Mouse (Mus musculus): ENCODE measurements around the gene Tmem201. TPM values are rescaled to one million over a fixed set of nuclear protein-coding genes. Genes with fewer than 3 reads are reported as not detected.

The Tmem201 gene
- polyA plus RNA-seq, 1 experiment from 2014 or later = 38.7 TPM

DNA sequence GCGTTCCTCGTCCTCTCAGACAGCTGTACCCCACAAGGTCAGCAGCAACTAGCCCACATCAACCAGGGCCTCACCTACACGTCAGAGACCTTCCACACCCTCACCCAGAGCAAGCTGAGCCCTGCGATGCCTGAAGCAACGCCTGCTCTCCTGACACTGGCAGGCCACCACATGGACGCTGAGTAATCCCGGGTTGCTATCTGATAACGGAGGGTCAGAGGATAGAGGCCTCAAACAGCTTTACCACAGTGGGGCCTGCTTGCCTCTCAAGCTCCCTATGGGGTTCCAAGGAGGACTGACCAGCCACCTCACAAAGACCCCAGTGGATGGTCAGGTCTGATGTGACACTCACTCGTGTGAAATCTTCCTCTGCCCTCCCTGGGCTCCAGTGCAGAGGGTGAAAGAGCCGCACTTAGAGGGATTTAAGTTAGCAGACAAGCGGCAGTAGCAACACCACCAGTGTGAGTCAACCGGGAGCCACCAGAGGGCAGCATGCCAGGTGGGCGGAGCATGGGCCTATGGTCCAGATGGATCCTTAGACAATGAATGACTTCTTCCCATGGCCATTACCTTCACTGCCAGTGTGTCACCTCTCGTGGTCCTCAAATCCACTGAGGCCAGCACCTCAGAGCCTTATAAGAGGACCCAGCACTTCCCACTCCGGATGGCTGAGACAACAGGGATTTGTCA, 12.0 kb downstream of the Tmem201 start:
- peaks cover 98% of the 10 kb centered on the region for H3K36me3 ChIP-seq
- no peak overlapping the region for H3K27ac ChIP-seq (replicated peaks)
- H3K27me3 ChIP-seq (ENCODE audit: low read depth, poor library complexity, severe bottlenecking) = no peaks in the 10 kb centered on the region
- 79% methylated on average over 15 of the region's 15 CpGs for WGBS
- H3K4me1 ChIP-seq = peaks cover 22% of the 10 kb centered on the region
- no peak overlapping the region for H3K4me3 ChIP-seq
- no peaks in the 10 kb centered on the region for H3K9me3 ChIP-seq (replicated peaks)
- peak; percentile 65 for DNase-seq (ENCODE audit: low spot score)

DNA sequence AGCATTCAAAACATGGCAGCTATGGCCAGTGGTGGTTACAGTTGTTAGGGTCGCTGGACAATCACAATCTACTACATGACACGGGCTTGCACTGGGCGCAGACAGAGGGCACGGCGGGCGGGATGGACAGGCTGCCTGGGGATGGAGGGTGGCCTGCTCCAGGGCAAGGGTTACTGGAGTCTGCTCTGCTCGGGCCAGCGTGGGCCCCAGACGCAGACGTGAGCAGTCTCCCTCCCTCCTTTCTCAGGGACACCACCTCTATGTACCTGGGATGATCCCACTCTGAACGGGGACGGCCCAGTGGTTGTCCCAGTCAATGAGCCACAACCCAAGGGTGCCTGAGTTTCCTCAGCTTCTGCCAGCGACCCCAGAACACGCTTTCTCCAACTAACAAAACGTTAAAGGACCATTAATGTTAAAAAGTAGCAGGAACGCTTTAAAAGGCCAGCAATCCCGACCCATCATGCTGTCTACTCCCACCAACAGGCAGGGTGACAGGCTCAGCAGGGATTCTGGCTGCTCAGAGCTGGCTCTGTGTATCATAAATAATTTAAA, 12.9 kb downstream of the Tmem201 start:
- no peak for DNase-seq (ENCODE audit: low spot score)
- H3K4me1 ChIP-seq = peaks cover 19% of the 10 kb centered on the region
- H3K27ac ChIP-seq (replicated peaks) = no peak overlapping the region
- H3K9me3 ChIP-seq (replicated peaks) = no peaks in the 10 kb centered on the region
- H3K27me3 ChIP-seq (ENCODE audit: low read depth, poor library complexity, severe bottlenecking) = no peaks in the 10 kb centered on the region
- H3K36me3 ChIP-seq = peaks cover 99% of the 10 kb centered on the region
- no peak overlapping the region for H3K4me3 ChIP-seq
- 94% methylated on average over 17 of the region's 17 CpGs for WGBS

DNA sequence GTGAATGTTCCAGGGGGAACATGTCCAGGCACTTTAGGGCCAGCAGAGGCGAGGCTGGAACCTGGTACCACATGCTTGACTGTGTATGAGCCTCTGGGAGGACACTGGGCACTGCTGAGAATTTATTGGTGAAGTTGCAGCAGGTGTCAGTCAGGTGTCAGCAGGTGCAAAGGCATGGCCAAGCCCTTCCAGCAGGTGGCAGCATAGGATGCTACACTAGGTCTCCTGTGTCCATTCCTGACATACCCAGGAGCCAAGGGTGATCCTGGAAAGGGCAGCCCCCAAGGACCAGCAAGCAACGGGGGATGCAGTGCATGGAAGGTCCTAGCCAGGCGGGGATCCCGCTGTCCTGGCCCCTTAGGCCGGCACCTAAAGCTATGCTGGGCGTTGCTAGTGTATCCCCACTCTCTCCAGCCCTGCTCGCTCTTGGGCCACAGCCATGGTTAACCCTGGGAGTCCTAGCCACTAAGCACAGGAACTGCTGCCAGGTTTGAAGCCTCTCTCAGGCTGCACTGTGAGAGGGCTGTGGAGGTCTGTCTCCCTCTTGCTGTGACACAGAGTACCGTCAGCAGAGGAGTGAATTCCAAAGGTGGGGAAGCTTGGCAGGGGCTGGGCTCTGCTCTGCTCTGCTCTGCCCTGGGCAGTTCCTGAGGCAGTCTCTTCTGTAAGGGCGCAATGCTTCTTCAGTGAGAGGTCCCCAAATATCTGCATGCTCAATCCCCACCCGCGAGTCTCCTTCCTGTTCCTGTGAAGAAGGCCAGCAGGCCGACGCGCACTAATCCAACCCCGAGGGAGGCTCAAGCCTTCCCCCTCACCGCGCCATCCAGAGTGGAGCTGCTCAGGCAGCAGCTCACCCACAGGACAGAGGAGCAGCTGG, 13.8 kb downstream of the Tmem201 start:
- Histone ChIP-seq H3K27ac (replicated peaks) (0 out of 2 replicates have a peak overlapping the region, but pooled peaks have one; percentile 25), H3K9me3 (replicated peaks) (no peaks in the 10 kb centered on the region), H3K4me3 (no peak overlapping the region), H3K27me3 (ENCODE audit: low read depth, poor library complexity, severe bottlenecking) (no peaks in the 10 kb centered on the region), H3K36me3 (peaks cover 99% of the 10 kb centered on the region), H3K4me1 (peaks cover 19% of the 10 kb centered on the region; the same call in 1 of the 2 replicates)
- 78% methylated on average over 17 of the region's 17 CpGs for WGBS
- no peak for DNase-seq (ENCODE audit: low spot score)

DNA sequence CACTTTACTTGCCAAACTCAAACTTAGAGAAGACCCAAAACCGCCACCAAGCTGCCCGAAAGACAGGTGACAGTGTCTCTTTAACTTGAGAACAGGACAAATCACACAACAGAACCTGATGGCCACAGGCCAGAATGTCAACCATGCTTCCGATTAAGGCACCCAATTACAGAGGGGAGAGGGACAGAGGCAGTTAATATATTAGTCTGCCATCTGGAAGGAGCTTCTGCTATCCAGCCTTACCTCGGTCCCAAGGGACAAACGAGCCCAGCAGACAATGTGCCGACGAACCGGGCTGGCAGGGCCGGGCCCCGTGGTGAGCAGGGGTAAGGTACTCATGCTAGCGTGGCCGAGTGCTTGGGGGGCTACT, 14.8 kb downstream of the Tmem201 start:
- no peak overlapping the region for H3K4me3 ChIP-seq
- H3K27ac ChIP-seq (replicated peaks) = no peak overlapping the region
- H3K9me3 ChIP-seq (replicated peaks) = no peaks in the 10 kb centered on the region
- DNase-seq (ENCODE audit: low spot score) = no peak
- peaks cover 99% of the 10 kb centered on the region for H3K36me3 ChIP-seq
- no peaks in the 10 kb centered on the region for H3K27me3 ChIP-seq (ENCODE audit: low read depth, poor library complexity, severe bottlenecking)
- peaks cover 19% of the 10 kb centered on the region; the same call in 1 of the 2 replicates for H3K4me1 ChIP-seq
- 91% methylated on average over 12 of the region's 12 CpGs for WGBS

DNA sequence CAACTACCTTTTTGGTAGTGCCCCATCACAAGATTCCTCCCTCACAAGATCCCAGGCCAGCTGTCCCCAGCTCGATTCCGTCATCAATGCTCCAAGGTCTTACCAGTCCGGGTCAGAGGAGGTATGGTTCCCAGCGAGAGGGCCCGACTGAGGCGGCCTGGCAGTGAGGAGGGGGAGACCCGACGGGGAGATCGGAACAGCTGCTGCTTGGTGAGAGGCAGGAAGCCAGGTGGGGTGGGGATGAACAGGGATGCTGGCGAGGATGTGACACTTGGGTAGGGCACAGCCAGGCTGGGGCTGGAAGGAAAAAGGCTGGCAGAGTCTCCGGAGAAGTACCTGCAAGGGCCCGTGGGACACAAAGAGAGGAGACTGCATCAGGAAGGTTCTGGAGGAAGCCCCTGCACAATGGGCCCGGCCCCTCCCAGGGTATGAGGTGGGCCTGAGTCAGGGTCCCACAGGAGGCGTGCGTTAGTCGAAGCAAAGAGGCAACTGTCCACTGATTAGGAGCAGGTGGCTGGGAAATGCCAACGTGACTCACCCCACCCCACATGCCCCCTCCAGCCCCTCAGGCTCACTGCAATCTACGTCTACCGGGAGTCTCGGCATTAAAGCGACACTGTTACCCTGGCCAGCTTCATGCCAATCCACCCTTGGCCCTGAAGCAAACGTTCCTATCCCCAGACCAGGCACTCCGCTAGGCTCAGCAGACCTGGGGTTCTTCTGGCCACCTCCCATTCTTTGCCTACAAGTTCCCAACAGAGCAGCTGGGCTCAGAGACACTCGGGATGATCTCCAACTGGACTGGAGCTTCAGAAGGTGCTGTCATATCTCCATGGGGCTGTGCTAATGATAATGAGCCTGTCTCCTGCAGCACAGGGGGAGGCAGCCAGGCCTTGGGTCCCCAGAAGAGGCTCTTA, 15.5 kb downstream of the Tmem201 start:
- Histone ChIP-seq H3K27ac (replicated peaks) (0 out of 2 replicates have a peak overlapping the region, but pooled peaks have one; percentile 4), H3K9me3 (replicated peaks) (no peaks in the 10 kb centered on the region), H3K4me3 (no peak overlapping the region), H3K36me3 (peaks cover 99% of the 10 kb centered on the region), H3K27me3 (ENCODE audit: low read depth, poor library complexity, severe bottlenecking) (no peaks in the 10 kb centered on the region), H3K4me1 (peaks cover 19% of the 10 kb centered on the region; the same call in 1 of the 2 replicates)
- 93% methylated on average over 24 of the region's 24 CpGs for WGBS
- no peak for DNase-seq (ENCODE audit: low spot score)

DNA sequence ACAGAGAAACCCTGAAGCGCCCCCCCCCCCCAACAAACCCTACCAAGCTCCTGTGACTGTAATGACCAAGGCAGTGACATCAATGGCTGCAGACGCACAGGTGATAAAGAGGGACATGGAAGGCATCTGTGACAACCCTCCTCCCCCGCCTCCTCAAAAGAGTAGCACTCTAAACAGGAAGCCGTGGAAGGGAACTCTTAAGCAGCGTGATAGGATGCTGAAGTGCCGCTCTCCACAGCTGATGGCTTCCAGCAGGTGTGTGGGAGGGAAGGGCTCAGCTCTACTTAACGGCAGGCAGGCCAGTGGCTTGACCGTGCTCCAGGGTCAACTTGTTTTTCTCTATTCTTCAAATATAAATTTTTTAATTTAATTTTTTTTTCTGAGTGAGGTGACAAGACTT, 16.7 kb downstream of the Tmem201 start:
- Histone ChIP-seq H3K27me3 (ENCODE audit: low read depth, poor library complexity, severe bottlenecking) (no peaks in the 10 kb centered on the region), H3K36me3 (peaks cover 99% of the 10 kb centered on the region), H3K4me3 (no peak overlapping the region), H3K4me1 (peaks cover 19% of the 10 kb centered on the region; the same call in 1 of the 2 replicates), H3K27ac (replicated peaks) (no peak overlapping the region), H3K9me3 (replicated peaks) (no peaks in the 10 kb centered on the region)
- 93% methylated on average over 8 of the region's 8 CpGs for WGBS
- no peak for DNase-seq (ENCODE audit: low spot score)

DNA sequence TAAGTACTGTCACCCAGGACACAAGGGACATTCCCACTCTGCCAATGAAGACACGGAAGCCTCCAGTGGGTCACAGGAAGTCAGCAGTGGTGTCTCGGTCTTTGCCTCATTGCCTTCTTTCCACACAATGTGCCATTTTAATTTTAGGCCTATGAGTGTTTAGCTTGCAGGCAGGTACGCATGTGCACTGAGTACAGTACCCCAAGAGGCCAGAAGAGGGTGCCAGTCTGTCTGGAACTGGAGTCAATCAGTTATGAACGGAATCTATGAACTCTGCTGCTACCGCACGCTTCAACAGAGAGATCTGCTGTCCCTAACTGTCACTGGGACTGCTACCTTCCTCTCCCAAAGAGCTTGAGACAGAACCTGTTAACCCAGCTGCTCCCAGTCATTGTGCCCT, 18.2 kb downstream of the Tmem201 start:
- no peak for DNase-seq (ENCODE audit: low spot score)
- Histone ChIP-seq H3K4me3 (no peak overlapping the region), H3K9me3 (replicated peaks) (no peaks in the 10 kb centered on the region), H3K36me3 (peaks cover 99% of the 10 kb centered on the region), H3K27me3 (ENCODE audit: low read depth, poor library complexity, severe bottlenecking) (no peaks in the 10 kb centered on the region), H3K4me1 (peaks cover 15% of the 10 kb centered on the region; the same call in 1 of the 2 replicates), H3K27ac (replicated peaks) (no peak overlapping the region)
- WGBS = 88% methylated on average over 6 of the region's 6 CpGs

DNA sequence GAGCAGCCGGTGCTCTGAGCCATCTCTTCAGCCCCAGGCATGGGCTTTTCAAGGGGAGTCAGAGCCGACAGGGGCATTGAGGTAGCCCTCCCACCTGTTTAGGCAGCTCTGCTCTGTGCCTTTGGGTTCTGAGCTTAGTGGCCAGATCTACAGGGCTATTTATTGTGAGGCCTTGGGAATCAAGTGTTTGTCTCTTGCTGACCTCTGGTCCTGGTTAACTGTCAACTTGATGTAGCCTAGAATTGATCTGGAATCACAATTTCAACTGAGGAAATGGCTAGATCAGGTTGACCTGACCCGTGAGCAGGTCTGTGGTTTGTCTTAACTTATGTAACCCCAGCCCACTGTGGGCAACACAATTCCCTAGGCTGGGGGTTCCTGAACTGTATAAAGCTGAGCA, 23.3 kb downstream of the Tmem201 start:
- WGBS = 87% methylated on average over 3 of the region's 3 CpGs
- Histone ChIP-seq H3K9me3 (replicated peaks) (no peaks in the 10 kb centered on the region), H3K27me3 (ENCODE audit: low read depth, poor library complexity, severe bottlenecking) (no peaks in the 10 kb centered on the region), H3K36me3 (peaks cover 50% of the 10 kb centered on the region), H3K4me3 (no peak overlapping the region), H3K4me1 (peaks cover 21% of the 10 kb centered on the region), H3K27ac (replicated peaks) (no peak overlapping the region)
- no peak for DNase-seq (ENCODE audit: low spot score)

DNA sequence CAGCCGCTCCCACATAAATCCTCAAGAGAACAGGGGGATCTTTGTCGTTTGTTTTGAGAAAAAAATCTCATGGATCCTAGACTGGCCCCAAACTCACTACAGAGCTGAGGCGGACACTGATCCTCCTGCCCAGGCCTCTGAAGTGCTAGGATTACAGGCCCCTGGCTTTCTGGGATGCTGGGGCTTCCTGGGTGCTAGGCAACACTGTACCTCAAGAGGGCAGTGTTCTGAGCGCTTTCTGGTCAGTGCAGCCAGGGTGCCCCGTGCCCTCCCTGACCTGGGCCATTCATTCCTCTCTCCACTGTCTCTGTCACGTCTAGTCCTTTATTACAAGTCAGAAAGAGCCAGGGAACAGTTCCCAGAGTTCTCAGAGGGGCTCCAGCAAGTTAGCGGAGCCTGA, 25.9 kb downstream of the Tmem201 start:
- peak; percentile 75 for DNase-seq (ENCODE audit: low spot score)
- H3K4me1 ChIP-seq = peaks cover 21% of the 10 kb centered on the region
- H3K27ac ChIP-seq (replicated peaks) = peak overlapping the region; percentile 65
- 21% methylated on average over 7 of the region's 7 CpGs for WGBS
- no peaks in the 10 kb centered on the region for H3K27me3 ChIP-seq (ENCODE audit: low read depth, poor library complexity, severe bottlenecking)
- no peak overlapping the region for H3K4me3 ChIP-seq
- peaks cover 24% of the 10 kb centered on the region for H3K36me3 ChIP-seq
- no peaks in the 10 kb centered on the region for H3K9me3 ChIP-seq (replicated peaks)

DNA sequence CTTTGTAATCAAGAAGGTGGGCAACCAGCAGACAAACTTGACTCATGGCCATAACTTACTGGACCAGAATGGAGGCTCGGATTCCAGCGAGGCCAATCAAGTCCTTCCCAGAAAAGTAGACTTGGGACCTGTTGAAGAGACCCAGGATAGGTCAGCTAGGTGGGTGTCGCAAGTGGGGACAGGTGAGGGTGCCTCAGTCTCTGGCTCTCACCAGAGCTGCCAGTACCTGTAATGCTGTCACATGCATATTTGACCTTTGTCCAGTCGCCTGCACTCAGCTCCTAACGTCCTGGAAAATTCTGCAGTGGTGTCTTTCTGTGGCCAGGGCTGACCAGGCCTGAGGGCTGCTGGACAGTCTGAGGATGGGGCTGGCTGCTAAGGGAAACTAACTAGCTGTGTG, 26.4 kb downstream of the Tmem201 start:
- peaks cover 21% of the 10 kb centered on the region for H3K4me1 ChIP-seq
- H3K27me3 ChIP-seq (ENCODE audit: low read depth, poor library complexity, severe bottlenecking) = no peaks in the 10 kb centered on the region
- DNase-seq (ENCODE audit: low spot score) = no peak
- 91% methylated on average over 5 of the region's 5 CpGs for WGBS
- H3K9me3 ChIP-seq (replicated peaks) = no peaks in the 10 kb centered on the region
- no peak overlapping the region for H3K27ac ChIP-seq (replicated peaks)
- no peak overlapping the region for H3K4me3 ChIP-seq
- H3K36me3 ChIP-seq = peaks cover 19% of the 10 kb centered on the region

DNA sequence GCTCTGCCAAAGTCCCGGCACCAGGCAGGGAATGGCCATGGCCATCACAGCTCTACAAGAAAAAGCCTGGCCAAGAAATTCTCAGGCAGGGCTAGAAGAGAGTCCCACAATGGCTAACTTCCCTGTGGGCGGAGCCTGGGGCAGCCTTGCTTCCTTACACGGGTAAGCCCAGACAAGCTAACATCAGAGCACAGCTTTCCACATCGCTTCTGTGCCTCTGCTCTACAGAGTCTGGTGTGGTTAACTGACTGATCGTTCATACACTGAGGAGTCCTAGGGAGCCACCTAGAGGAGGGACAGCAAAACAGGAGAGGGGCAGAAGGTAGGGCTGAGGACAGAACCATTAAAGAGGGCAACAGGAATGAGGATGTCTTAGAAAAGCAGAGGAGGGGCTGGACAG, 27.3 kb downstream of the Tmem201 start:
- no peak for DNase-seq (ENCODE audit: low spot score)
- Histone ChIP-seq H3K36me3 (peaks cover 10% of the 10 kb centered on the region), H3K9me3 (replicated peaks) (no peaks in the 10 kb centered on the region), H3K4me3 (no peak overlapping the region), H3K27ac (replicated peaks) (no peak overlapping the region), H3K4me1 (peaks cover 21% of the 10 kb centered on the region), H3K27me3 (ENCODE audit: low read depth, poor library complexity, severe bottlenecking) (no peaks in the 10 kb centered on the region)
- WGBS = 23% methylated on average over 5 of the region's 5 CpGs

DNA sequence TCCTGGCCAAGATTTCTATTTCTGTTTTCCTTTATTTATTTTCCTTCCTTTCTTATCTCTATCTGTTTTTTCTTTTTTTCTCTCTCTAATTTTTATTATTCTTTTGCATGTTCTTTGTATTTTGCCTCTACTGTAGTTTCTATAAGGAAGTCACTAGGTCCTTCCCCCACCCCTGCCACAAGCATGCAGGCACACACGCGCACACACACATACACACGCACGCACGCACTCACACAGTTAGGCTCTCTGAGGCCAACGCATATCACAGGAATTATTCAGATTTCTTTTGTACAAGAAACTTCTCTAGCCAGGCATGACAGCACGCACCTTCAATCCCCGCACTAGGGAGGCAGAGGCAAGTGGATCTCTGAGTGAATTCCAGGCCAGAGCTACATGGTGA, 31.9 kb downstream of the Tmem201 start:
- Histone ChIP-seq H3K9me3 (replicated peaks) (no peaks in the 10 kb centered on the region), H3K27ac (replicated peaks) (no peak overlapping the region), H3K4me1 (peaks cover 4% of the 10 kb centered on the region; the same call in 1 of the 2 replicates), H3K36me3 (no peaks in the 10 kb centered on the region), H3K4me3 (no peak overlapping the region), H3K27me3 (ENCODE audit: low read depth, poor library complexity, severe bottlenecking) (peaks cover 2% of the 10 kb centered on the region)
- no peak for DNase-seq (ENCODE audit: low spot score)
- WGBS = 95% methylated on average over 8 of the region's 8 CpGs

All from midbrain, embryonic 10.5 days (tissue).